Comparison of ENCODE assay signal across 17 mouse cellular contexts in the genomic region with DNA sequence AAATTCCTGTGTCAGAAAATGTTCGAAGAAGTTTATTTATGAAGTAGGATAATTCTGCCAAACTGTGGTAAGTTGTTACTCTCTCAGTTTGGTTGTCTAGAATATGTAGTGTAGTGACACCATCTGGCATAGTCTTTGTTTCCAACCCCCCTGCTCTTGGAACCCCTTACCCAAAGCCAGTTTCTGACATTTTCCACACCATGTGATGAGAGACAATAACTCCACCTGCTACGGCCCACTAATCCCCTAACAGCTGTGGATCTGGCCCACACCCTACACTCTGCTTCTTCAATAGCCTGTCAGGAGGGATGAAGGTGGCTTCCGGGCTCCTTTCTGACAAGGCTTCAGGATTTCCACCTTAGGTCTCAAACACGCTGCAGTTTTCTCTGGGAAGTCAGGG. TPM values are rescaled to one million over a fixed set of nuclear protein-coding genes. Genes with fewer than 3 reads are reported as not detected.
DNase-seq lines count a peak whose midpoint lies in the region; ATAC-seq and TF ChIP-seq lines count a peak whose summit lies in the region.
"Had no signal": no experiment of that assay in that cellular context is flagged by ENCODE, and none has a peak within 500 bp of the region (broad histone marks: within the 10 kb centered on the region; RNA-seq: fewer than 3 reads in every experiment).

No protein-coding gene starts in this region.

- no peaks in the 10 kb centered on the region for H3K4me1 ChIP-seq in hindbrain, embryonic 15.5 days (replicated peaks)
- no peaks in the 10 kb centered on the region for H3K4me1 ChIP-seq in hindbrain, embryonic 14.5 days (replicated peaks; ENCODE audit: control insufficient read depth, insufficient read depth, low read length)
- peaks cover 5% of the 10 kb centered on the region for H3K4me1 ChIP-seq in midbrain, embryonic 10.5 days
- no peaks in the 10 kb centered on the region for H3K4me1 ChIP-seq in midbrain, embryonic 16.5 days (ENCODE audit: control insufficient read depth, insufficient read depth, low read length)
- peaks cover 2% of the 10 kb centered on the region; the same call in 1 of the 2 replicates for H3K4me1 ChIP-seq in limb, embryonic 15.5 days
- no peaks in the 10 kb centered on the region for H3K4me1 ChIP-seq in liver, postnatal 0 days (ENCODE audit: insufficient read depth)
- H3K4me1 ChIP-seq: embryonic facial prominence, embryonic 13.5 days; stomach, embryonic 15.5 days had no signal

- no peak overlapping the region for H3K9ac ChIP-seq in hindbrain, embryonic 15.5 days
- no peak overlapping the region for H3K9ac ChIP-seq in hindbrain, embryonic 14.5 days
- H3K9ac ChIP-seq in midbrain, embryonic 16.5 days (ENCODE audit: low read depth, low read length) = no peak overlapping the region
- no peak overlapping the region for H3K9ac ChIP-seq in limb, embryonic 15.5 days
- no peak overlapping the region for H3K9ac ChIP-seq in liver, postnatal 0 days (replicated peaks)
- H3K9ac ChIP-seq: embryonic facial prominence, embryonic 13.5 days; heart, embryonic 12.5 days; kidney, embryonic 15.5 days; stomach, embryonic 15.5 days had no signal

- WGBS in hindbrain, embryonic 15.5 days = 69% methylated on average over 4 of the region's 4 CpGs
- WGBS in hindbrain, embryonic 14.5 days = 76% methylated on average over 4 of the region's 4 CpGs
- WGBS in midbrain, embryonic 10.5 days = 67% methylated on average over 4 of the region's 4 CpGs
- WGBS in midbrain, embryonic 16.5 days = 47% methylated on average over 4 of the region's 4 CpGs
- WGBS in limb, embryonic 15.5 days = 79% methylated on average over 4 of the region's 4 CpGs
- 78% methylated on average over 4 of the region's 4 CpGs for WGBS in liver, postnatal 0 days (ENCODE audit: insufficient replicate concordance)

- TF ChIP-seq EP300 in liver, postnatal 0 days (IDR thresholded peaks at IDR 0.05; ENCODE audit: low read depth) = no peak

- ATAC-seq in hindbrain, embryonic 15.5 days (ENCODE audit: low FRiP score, low read depth) = 0 out of 2 replicates have a peak, but pooled peaks have one; percentile 38
- ATAC-seq in hindbrain, embryonic 14.5 days (ENCODE audit: low FRiP score) = no peak
- ATAC-seq in midbrain, embryonic 16.5 days = no peak
- ATAC-seq in limb, embryonic 15.5 days (ENCODE audit: insufficient number of reproducible peaks, low FRiP score, low TSS enrichment, low read depth) = no peak
- ATAC-seq in liver, postnatal 0 days = no peak
- ATAC-seq: activated CD4-positive, CD25-positive, alpha-beta regulatory T cell, adult 4 months had no signal

- H3K4me3 ChIP-seq in hindbrain, embryonic 15.5 days = no peak overlapping the region
- H3K4me3 ChIP-seq in hindbrain, embryonic 14.5 days (replicated peaks; ENCODE audit: low read length) = no peak overlapping the region
- H3K4me3 ChIP-seq in midbrain, embryonic 10.5 days = no peak overlapping the region
- H3K4me3 ChIP-seq in midbrain, embryonic 16.5 days (ENCODE audit: low read depth, low read length) = no peak overlapping the region
- H3K4me3 ChIP-seq in limb, embryonic 15.5 days = no peak overlapping the region
- no peak overlapping the region for H3K4me3 ChIP-seq in liver, postnatal 0 days (ENCODE audit: low read depth, low read length)
- H3K4me3 ChIP-seq: embryonic facial prominence, embryonic 13.5 days; heart, embryonic 12.5 days; kidney, embryonic 15.5 days; stomach, embryonic 15.5 days had no signal

- H3K4me2 ChIP-seq in hindbrain, embryonic 15.5 days = no peak overlapping the region
- no peak overlapping the region for H3K4me2 ChIP-seq in hindbrain, embryonic 14.5 days (replicated peaks)
- H3K4me2 ChIP-seq in midbrain, embryonic 16.5 days (ENCODE audit: low read length) = no peak overlapping the region
- no peak overlapping the region for H3K4me2 ChIP-seq in limb, embryonic 15.5 days
- H3K4me2 ChIP-seq in liver, postnatal 0 days (ENCODE audit: low read depth, low read length) = no peak overlapping the region
- H3K4me2 ChIP-seq: embryonic facial prominence, embryonic 13.5 days; heart, embryonic 12.5 days; kidney, embryonic 15.5 days; stomach, embryonic 15.5 days had no signal

- H3K36me3 ChIP-seq in hindbrain, embryonic 15.5 days = no peaks in the 10 kb centered on the region
- no peaks in the 10 kb centered on the region for H3K36me3 ChIP-seq in hindbrain, embryonic 14.5 days (replicated peaks; ENCODE audit: control insufficient read depth, insufficient read depth)
- peaks cover 62% of the 10 kb centered on the region for H3K36me3 ChIP-seq in midbrain, embryonic 10.5 days
- no peaks in the 10 kb centered on the region for H3K36me3 ChIP-seq in midbrain, embryonic 16.5 days (ENCODE audit: control insufficient read depth, insufficient read depth, low read length)
- H3K36me3 ChIP-seq in limb, embryonic 15.5 days = peaks cover 38% of the 10 kb centered on the region
- H3K36me3 ChIP-seq in liver, postnatal 0 days (replicated peaks; ENCODE audit: insufficient read depth, low read length) = peaks cover 4% of the 10 kb centered on the region; the same call in 1 of the 2 replicates
- H3K36me3 ChIP-seq: stomach, embryonic 15.5 days had no signal

- H3K9me3 ChIP-seq in hindbrain, embryonic 15.5 days = no peaks in the 10 kb centered on the region
- no peaks in the 10 kb centered on the region for H3K9me3 ChIP-seq in hindbrain, embryonic 14.5 days (ENCODE audit: control insufficient read depth, low read length)
- H3K9me3 ChIP-seq in midbrain, embryonic 10.5 days (replicated peaks) = no peaks in the 10 kb centered on the region
- no peaks in the 10 kb centered on the region for H3K9me3 ChIP-seq in midbrain, embryonic 16.5 days (replicated peaks; ENCODE audit: control insufficient read depth, low read length, poor library complexity, severe bottlenecking)
- no peaks in the 10 kb centered on the region for H3K9me3 ChIP-seq in limb, embryonic 15.5 days
- no peaks in the 10 kb centered on the region for H3K9me3 ChIP-seq in liver, postnatal 0 days (ENCODE audit: low read length)
- H3K9me3 ChIP-seq: embryonic facial prominence, embryonic 13.5 days; heart, embryonic 12.5 days; kidney, embryonic 15.5 days; stomach, embryonic 15.5 days had no signal

- H3K27ac ChIP-seq in hindbrain, embryonic 15.5 days (replicated peaks) = no peak overlapping the region
- no peak overlapping the region for H3K27ac ChIP-seq in hindbrain, embryonic 14.5 days
- no peak overlapping the region; the same call in 1 of the 2 replicates for H3K27ac ChIP-seq in midbrain, embryonic 10.5 days (replicated peaks)
- H3K27ac ChIP-seq in midbrain, embryonic 16.5 days (ENCODE audit: low read length) = no peak overlapping the region
- peak overlapping the region; percentile 44; the same call in 1 of the 2 replicates for H3K27ac ChIP-seq in limb, embryonic 15.5 days
- no peak overlapping the region for H3K27ac ChIP-seq in liver, postnatal 0 days (ENCODE audit: low read depth)
- H3K27ac ChIP-seq: embryonic facial prominence, embryonic 13.5 days; stomach, embryonic 15.5 days had no signal

- no peaks in the 10 kb centered on the region for H3K27me3 ChIP-seq in hindbrain, embryonic 15.5 days
- no peaks in the 10 kb centered on the region for H3K27me3 ChIP-seq in hindbrain, embryonic 14.5 days (ENCODE audit: control insufficient read depth, insufficient read depth, low read length)
- H3K27me3 ChIP-seq in midbrain, embryonic 10.5 days (ENCODE audit: low read depth, poor library complexity, severe bottlenecking) = no peaks in the 10 kb centered on the region
- no peaks in the 10 kb centered on the region for H3K27me3 ChIP-seq in midbrain, embryonic 16.5 days (ENCODE audit: control insufficient read depth, insufficient read depth, low read depth, low read length)
- H3K27me3 ChIP-seq in limb, embryonic 15.5 days = no peaks in the 10 kb centered on the region
- H3K27me3 ChIP-seq in liver, postnatal 0 days (ENCODE audit: insufficient read depth, low read length) = no peaks in the 10 kb centered on the region
- H3K27me3 ChIP-seq: embryonic facial prominence, embryonic 13.5 days; heart, embryonic 12.5 days; kidney, embryonic 15.5 days; stomach, embryonic 15.5 days had no signal

- no peak for DNase-seq in hindbrain, embryonic 14.5 days (ENCODE audit: low spot score)
- DNase-seq in midbrain, embryonic 10.5 days (ENCODE audit: low spot score) = peak; percentile 20
- no peak for DNase-seq in right cerebral cortex, postnatal 4 days
- DNase-seq in layer of hippocampus, adult 11-12 months (ENCODE audit: low spot score) = no peak
- no peak for DNase-seq in liver, postnatal 0 days
- DNase-seq: cerebellum, postnatal 14 days; gastrocnemius, postnatal 36 days; layer of hippocampus, adult 9-11 months; thymus, postnatal 4 days had no signal

- TF ChIP-seq CTCF in liver, postnatal 0 days (IDR thresholded peaks at IDR 0.05; ENCODE audit: low read depth) = no peak

RNA-seq across cellular contexts. Expression of a gene that starts 56.4 kb away (rescaled TPM):
- polyA plus RNA-seq in hindbrain, embryonic 15.5 days (2015; fragmentation: Nextera tagmentation; extraction: Ambion mirVana) = 40.3 and 44.5 TPM in 2 replicates
- polyA plus RNA-seq in hindbrain, embryonic 14.5 days (2014; fragmentation: Nextera tagmentation; extraction: Ambion mirVana) = 34.5 and 34.7 TPM in 2 replicates
- polyA plus RNA-seq in midbrain, embryonic 10.5 days (2016; fragmentation: Nextera tagmentation; extraction: Ambion mirVana) = 46.9 and 50.1 TPM in 2 replicates
- polyA plus RNA-seq in midbrain, embryonic 16.5 days (2015; fragmentation: Nextera tagmentation; extraction: Ambion mirVana) = 42.3 and 42.6 TPM in 2 replicates
- 29.1 and 30.3 TPM in 2 replicates for polyA plus RNA-seq in limb, embryonic 15.5 days (2015; fragmentation: Nextera tagmentation; extraction: Ambion mirVana)
- 13.9 TPM in 2 replicates for polyA plus RNA-seq in liver, postnatal 0 days (2015; fragmentation: Nextera tagmentation; extraction: Ambion mirVana)
